Mouse (Mus musculus): ENCODE results near the gene Apobec4. TPM values are rescaled to one million over a fixed set of nuclear protein-coding genes. Genes with fewer than 3 reads are reported as not detected.

Gene Apobec4
- not detected in 2 replicates for total RNA-seq (2017)

GRCm38 (mm10) chr1:152750312-152750965, at the start of gene Apobec4:
TSS of gene Apobec4 (plus strand) at chr1:152750551.
- no peak for ATAC-seq (replicated peaks; ENCODE audit: low read depth, poor library complexity, severe bottlenecking)

- no peak for ATAC-seq (replicated peaks; ENCODE audit: low read depth, poor library complexity, severe bottlenecking)
Observed at GRCm38 (mm10) chr1:152701066-152701465, 49.3 kb upstream of the Apobec4 start.

- no peak for ATAC-seq (replicated peaks; ENCODE audit: low read depth, poor library complexity, severe bottlenecking)
Observed at GRCm38 (mm10) chr1:152702920-152703319, 47.4 kb upstream of the Apobec4 start.

GRCm38 (mm10) chr1:152703941-152704340, 46.4 kb upstream of the Apobec4 start:
- ATAC-seq (replicated peaks; ENCODE audit: low read depth, poor library complexity, severe bottlenecking), result no peak

GRCm38 (mm10) chr1:152707560-152707959, 42.8 kb upstream of the Apobec4 start:
- no peak for ATAC-seq (replicated peaks; ENCODE audit: low read depth, poor library complexity, severe bottlenecking)

GRCm38 (mm10) chr1:152711037-152711436, 39.3 kb upstream of the Apobec4 start:
- ATAC-seq (replicated peaks; ENCODE audit: low read depth, poor library complexity, severe bottlenecking), result no peak

- ATAC-seq (replicated peaks; ENCODE audit: low read depth, poor library complexity, severe bottlenecking), result no peak
Observed at GRCm38 (mm10) chr1:152713924-152714323, 36.4 kb upstream of the Apobec4 start.

GRCm38 (mm10) chr1:152714405-152714804, 35.9 kb upstream of the Apobec4 start:
- no peak for ATAC-seq (replicated peaks; ENCODE audit: low read depth, poor library complexity, severe bottlenecking)

GRCm38 (mm10) chr1:152717329-152717728, 33.0 kb upstream of the Apobec4 start:
- no peak for ATAC-seq (replicated peaks; ENCODE audit: low read depth, poor library complexity, severe bottlenecking)

- no peak for ATAC-seq (replicated peaks; ENCODE audit: low read depth, poor library complexity, severe bottlenecking)
Observed at GRCm38 (mm10) chr1:152718200-152718599, 32.2 kb upstream of the Apobec4 start.

- ATAC-seq (replicated peaks; ENCODE audit: low read depth, poor library complexity, severe bottlenecking), result peak; percentile 87
Observed at GRCm38 (mm10) chr1:152720969-152721368, 29.4 kb upstream of the Apobec4 start.

- no peak for ATAC-seq (replicated peaks; ENCODE audit: low read depth, poor library complexity, severe bottlenecking)
Observed at GRCm38 (mm10) chr1:152721535-152722198, 28.7 kb upstream of the Apobec4 start.

- peak; percentile 52; the same call in 1 of the 2 replicates for ATAC-seq (replicated peaks; ENCODE audit: low read depth, poor library complexity, severe bottlenecking)
Observed at GRCm38 (mm10) chr1:152724286-152724685, 26.1 kb upstream of the Apobec4 start.

GRCm38 (mm10) chr1:152726095-152726494, 24.3 kb upstream of the Apobec4 start:
- no peak for ATAC-seq (replicated peaks; ENCODE audit: low read depth, poor library complexity, severe bottlenecking)

- 0 out of 2 replicates have a peak, but pooled peaks have one; percentile 45 for ATAC-seq (replicated peaks; ENCODE audit: low read depth, poor library complexity, severe bottlenecking)
Observed at GRCm38 (mm10) chr1:152727604-152728236, 22.6 kb upstream of the Apobec4 start.

GRCm38 (mm10) chr1:152738793-152739192, 11.6 kb upstream of the Apobec4 start:
- no peak for ATAC-seq (replicated peaks; ENCODE audit: low read depth, poor library complexity, severe bottlenecking)

GRCm38 (mm10) chr1:152739374-152739773, 11.0 kb upstream of the Apobec4 start:
- no peak for ATAC-seq (replicated peaks; ENCODE audit: low read depth, poor library complexity, severe bottlenecking)

GRCm38 (mm10) chr1:152743095-152743826, 7.1 kb upstream of the Apobec4 start:
- ATAC-seq (replicated peaks; ENCODE audit: low read depth, poor library complexity, severe bottlenecking), result no peak

GRCm38 (mm10) chr1:152746426-152746825, 3.9 kb upstream of the Apobec4 start:
- ATAC-seq (replicated peaks; ENCODE audit: low read depth, poor library complexity, severe bottlenecking), result peak; percentile 78

GRCm38 (mm10) chr1:152749276-152749675, 1.1 kb upstream of the Apobec4 start:
- no peak for ATAC-seq (replicated peaks; ENCODE audit: low read depth, poor library complexity, severe bottlenecking)

Measured in common myeloid progenitor, adult 5-6 weeks (primary cell).